Mouse (Mus musculus): ENCODE results near the gene Arhgef33. TPM values are rescaled to one million over a fixed set of nuclear protein-coding genes. Genes with fewer than 3 reads are reported as not detected.
"Not testable (repeated sequence)": the region's sequence is repeated elsewhere in the genome, so short reads cannot be mapped to it uniquely, and the experiment has no call there.

Gene Arhgef33
- total RNA-seq, 2 experiments from 2014 or later: 0.47 TPM

DNA sequence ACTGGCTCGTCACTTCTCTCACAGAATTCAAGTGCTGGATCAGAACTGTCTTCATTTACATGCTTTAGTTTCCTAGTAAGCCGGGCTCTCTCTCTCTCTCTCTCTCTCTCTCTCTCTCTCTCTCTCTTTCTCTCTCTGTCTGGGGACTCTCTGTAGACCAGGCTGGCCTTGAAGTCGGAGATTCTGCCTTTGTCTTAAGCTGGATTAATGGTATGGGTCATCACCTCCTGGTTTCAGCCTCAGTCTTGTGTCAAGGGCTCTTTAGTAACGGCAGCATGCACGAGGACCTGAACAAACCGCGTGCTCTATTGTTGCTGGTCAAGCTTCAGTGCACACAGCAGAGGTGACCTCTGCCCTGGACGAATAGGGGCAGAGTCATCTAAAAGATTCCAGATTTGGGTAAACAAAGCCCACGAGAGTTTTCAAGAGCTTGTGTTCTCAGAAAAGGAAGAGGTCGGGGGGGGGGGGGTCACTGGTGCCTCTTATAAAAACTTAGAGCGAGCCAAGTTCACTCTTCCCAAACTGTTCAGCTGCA, 39.5 kb downstream of the Arhgef33 start:
- no peak for DNase-seq

DNA sequence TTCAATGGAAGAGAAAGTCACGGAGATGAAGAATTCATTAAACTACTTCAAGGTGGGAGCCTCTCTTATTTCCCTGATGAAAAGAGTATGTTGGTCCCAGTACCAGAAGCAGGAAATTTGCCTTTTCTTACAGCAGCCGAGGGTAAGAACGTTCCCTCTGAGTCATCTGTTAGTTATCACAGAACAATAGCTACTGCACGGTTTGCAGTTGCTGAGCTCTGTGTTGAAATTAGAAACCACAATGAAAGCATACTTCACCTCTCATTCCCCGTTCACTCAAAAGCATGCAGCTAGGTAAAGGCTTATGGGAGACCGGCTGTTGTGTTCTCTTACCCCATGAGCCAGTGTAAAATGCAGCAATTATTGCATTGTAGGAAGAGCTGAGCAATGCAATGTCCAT, 40.0 kb downstream of the Arhgef33 start:
- DNase-seq: no peak

DNA sequence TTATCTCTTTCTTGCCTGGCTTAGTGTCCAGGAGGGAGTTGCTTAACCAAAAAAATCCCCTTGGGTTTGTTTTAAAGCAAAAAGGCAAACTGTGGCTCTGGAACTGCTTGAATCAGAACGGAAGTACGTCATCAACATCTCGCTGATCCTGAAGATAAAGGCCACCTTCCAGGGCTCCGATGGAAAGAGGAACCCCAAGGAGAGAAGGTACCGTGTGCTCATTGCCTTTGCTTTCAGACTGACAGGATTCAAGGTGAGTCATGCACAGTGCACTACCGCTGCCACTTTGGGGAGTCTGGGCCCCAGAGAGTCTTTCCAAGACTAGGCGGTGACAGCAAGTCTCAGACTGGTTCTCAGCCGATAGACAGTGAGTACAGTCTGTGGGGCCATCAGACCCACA, 53.0 kb downstream of the Arhgef33 start:
- DNase-seq: no peak

DNA sequence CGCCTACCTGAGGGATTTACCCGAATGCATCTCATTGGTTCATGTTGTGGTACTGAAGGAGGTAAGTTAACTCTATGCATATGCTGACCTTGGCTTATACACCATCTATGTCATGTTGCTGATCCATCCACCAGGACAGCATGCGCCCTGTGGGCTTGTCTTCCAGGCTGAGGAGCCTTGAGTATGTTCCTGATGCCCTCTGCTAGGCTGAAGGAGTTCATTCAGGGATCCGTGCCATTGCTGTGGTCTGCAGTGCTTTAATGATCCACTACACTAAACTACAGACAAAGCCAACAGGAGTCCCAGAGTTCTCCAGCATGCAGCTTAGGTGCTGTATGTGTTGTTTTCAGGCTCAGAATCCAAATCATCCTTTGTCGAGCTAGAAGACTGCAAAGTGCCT, 60.1 kb downstream of the Arhgef33 start:
- peak; percentile 11 for DNase-seq

DNA sequence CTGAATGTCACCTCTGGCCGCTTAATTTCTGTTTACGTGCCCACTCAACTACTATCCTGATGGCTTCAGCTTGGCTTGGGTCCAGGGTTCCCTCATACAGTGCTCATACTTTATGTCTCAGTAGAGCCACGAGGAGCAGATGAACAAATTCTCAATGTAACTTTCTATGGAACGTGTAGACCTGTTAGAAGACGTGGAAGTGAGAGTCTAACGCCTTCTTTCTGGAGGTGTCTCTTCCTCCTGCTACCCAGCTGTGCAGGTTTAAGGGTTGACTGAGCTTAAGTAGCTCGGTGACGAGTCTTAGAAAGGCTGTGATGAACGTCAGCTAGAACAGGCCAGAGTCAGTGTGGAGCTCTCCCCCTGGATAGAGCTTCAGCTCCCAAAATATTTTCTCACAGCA, 61.4 kb downstream of the Arhgef33 start:
- DNase-seq: no peak

DNA sequence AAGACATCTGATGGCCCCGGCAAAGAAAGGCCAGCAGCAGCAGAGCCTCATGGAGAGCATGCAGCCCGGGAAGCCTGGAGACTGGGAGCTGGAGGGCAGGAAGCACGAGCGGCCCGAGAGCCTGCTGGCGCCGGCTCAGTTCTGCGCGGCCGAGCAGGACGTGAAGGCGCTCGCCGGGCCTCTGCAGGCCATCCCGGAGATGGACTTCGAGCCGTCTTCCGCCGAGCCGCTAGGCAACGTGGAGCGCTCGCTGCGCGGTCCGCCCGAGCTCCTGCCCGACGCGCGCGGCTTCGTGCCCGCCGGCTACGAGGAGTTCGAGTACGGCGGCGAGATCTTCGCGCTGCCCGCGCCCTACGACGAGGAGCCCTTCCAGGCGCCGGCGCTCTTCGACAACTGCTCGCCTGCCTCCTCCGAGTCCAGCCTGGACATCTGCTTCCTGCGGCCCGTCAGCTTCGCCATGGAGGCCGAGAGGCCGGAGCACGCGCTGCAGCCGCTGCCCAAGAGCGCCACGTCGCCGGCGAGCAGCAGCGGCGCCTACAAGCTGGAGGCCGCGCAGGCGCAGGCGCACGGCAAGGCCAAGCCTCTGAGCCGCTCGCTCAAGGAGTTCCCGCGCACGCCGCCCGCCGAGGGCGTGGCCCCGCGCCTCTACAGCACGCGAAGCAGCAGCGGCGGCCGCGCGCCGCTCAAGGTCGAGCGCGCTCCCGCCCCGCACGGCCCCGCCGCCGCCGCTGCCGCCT, 66.0 kb downstream of the Arhgef33 start, which contains the start of gene Gm10190:
Gene Gm10190 (minus strand): TSS at position 553 of the 737 bp plus-strand sequence.
- peak; percentile 85 for DNase-seq

DNA sequence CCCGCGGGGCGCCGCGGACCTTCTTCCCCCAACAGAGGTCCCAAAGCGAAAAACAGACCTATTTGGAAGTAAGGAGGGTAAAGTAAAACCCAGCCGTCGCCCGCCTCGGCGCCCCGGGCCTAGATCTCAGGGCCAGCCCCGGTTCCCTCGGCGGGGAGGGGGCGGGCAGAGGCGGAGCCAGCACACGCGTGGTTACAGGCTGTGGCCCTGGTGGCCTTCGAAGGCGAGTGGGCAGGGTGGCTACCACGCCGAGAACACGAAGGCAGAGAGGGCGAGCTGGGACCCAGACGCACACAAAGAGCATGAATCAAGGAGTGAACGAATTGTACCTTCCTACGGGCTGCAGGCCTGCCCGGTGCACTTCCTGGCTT, 66.5 kb downstream of the Arhgef33 start:
- no peak for DNase-seq

DNA sequence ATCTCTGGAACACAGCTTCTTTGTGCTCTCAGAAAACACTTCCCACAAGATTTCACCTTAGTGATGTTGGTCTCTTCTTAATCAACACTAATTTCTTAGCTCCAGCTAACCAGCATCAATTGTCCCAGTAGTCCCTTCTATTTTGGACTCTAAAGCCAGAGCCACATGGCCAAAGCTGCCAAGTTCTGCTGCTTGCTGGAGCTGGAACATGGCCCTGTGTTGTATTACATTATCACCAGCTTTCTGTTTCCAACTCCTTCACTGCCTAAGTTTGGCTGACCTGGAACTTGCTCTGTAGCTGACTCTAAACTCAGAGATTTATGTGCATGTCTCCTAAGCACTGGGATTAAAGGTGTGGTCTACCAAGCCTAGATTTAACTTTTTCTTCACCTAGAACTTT, 71.2 kb downstream of the Arhgef33 start:
- not testable (repeated sequence) for DNase-seq

DNA sequence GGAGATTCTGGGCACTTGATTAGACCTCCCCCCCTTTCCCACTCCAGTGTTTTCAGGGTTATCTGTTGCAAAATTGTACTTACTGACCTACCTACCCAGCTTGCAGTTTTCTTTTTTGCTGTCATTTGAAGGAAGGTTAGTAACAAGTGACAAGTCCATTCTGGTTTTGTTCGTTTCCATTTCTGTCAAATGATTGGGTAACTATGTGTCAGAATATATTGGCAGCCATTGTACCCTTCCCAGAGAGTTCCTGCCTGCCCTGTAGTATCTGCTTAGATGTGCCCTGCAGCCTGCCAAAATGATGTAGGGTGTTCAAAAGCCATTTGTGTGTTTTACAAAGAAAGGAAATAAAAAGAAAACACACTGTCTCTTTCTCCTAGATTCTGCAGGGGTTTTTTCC, 78.5 kb downstream of the Arhgef33 start:
- no peak for DNase-seq

DNA sequence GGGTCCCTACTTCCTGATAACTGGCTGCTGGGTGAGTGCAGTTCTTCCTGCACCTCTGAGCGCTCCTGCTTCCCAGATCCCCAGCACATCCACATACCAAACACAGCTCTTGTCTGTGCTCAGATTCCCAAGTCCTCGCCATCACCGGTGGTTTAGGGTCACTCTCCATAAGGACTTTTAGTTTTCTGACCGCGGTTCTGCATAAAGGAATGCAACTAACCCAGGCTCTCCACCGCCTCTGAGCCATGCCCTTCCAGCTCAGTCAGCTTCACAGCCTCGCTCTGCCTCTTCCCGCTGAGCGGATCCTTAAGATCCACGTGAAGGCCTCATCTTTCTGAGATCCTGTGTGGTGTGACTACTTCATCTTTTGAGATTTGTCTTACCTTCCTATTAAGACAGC, 82.8 kb downstream of the Arhgef33 start:
- DNase-seq: no peak

DNA sequence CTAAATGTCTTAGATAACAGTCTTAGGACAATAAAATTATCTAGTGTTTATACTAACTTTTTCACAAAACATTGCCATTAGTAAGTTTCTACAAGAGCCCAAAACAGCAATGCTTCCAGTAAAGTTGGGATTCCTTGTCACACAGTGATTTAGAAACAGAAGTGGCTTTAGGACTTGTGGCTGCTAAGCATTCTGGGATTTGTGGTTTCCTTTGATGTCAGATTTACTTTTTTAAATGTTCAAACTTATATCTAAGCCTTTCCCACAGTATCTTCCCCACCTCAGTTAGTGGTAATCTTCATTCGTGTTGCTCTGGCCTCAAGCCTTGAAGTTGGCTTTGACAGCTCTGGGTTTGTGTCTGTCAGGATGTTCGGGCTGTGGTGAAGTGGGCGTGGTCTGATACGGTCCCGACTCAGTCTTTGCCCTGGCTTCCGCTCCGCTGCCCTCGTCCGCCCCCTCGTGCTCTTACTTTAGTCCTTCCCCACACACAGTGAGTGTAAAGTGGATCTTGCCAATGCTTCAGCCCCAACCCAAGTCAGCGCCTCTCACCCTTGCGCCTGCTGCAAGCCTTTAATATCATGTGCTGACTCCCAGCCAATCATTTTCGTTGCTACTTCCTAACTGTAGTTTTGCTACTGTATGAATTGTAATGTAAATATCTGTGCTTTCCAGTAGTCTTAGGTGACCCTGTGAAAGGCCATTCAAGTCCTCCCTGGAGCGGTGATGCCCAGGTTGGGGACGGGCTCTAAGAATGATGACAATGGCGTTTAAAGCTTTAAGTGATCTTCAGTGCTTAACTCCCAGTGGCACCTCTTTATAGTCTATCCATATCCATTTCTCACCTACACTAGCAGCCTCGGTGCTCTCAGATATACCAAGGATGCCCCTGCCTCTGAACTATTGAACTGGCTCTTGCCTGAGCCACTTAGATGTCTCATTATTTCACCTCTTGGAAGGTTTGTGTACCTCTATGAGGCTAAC, 84.5 kb downstream of the Arhgef33 start:
- peak; percentile 39 for DNase-seq

DNA sequence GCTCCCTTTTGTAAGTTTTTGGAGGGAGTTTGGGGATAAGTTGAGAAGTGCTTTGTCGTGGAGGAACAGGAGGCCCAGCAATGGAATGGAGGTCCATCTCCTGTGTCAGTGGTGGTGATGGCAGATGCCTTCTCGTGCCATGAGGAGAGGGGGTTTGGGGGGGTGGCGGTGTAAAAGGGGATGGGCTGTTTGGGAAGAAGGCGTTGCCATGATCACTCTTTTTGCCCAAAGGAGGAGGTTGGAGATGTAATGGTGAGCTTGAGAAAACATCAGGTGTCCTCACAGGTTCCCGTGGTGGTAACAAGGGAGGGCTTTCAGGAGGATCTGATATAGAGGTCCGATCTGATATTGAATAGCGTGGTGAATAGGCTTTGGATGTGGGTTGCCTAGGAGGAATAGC, 91.0 kb downstream of the Arhgef33 start:
- no peak for DNase-seq

DNA sequence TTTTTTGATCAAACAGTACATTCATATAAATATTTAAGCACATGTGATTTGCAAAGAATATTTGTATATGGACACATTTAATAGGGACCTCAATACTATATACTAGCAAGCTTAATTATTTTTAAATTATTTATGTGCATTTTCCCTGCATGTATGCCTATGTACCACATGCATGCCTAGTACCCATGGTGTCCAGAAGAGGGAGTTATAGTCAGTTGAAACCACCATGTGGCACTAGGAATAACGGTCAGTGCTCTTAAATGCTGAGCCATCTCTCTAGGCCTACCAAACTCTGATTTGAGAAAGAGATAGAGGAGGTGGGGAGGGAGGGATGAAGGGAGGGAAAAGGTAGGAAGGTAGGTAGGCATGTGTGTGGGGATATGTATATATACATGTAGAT, 104.0 kb downstream of the Arhgef33 start:
- DNase-seq: no peak

DNA sequence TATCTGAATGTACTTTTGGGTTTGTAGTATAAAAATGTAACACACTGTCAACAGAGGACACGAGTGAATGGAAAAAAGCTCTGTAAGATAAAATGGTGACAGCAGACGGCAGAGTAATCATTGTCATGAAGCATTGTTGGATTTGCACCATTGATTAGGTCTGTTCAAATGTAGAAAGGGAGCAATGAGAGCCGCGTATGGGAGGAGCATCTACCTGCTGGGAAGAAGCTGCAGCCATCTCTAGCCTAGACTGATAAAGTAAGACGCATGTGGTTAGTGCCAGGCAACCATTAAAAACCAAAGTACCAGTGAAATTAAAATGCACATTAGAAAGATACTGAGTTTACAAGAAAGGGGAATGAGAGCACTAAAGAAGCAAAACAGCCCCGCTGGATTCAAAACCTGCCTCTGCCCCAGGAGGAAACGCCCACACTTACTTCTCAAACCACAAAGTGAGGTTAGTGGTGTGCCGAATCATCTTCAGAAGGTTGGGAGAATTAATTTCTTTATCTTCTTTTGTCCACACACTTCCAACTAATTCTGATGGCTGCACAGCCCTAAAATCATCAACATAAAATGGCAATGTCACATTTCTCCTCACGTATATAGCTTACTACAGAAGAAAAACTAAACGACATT, 111.5 kb downstream of the Arhgef33 start:
- DNase-seq: no peak

DNA sequence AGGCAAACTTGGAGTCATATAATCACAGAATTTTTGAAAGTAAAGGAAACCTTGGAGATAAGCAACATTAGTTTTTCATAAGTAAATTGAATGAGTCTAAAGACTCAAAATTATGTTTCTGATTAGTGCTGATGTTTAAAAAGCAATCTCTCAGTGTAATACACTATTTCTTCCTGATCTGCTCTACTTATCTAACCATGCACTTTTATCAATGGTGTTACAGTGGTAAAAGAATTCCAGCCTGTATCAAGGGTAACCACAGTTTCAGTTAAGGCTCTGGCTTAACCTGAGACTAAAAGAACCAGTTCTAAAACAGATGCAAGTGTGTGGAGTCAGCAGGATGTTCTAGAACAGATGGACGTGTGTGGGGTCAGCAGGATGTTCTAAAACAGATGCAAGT, 113.8 kb downstream of the Arhgef33 start:
- DNase-seq: no peak

DNA sequence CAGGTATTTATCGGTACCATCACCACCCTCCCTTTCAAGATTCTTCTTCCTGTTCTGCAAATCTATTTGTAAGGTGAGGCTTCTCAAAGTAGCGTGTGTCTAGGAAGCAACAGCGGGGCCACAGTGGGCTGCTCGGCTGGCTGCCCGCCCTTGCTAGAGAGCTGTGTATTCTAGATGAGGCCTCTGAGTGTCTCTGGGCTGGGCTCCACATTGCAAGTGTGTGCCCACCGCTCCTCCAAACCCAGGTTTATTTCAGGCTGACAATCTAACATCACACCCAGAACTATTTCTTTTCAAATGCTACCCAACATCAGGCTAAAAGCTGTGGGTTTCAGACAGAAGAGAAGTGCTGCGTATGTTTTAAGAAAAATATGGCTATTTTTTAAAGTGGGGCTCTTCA, 119.0 kb downstream of the Arhgef33 start:
- no peak for DNase-seq

DNA sequence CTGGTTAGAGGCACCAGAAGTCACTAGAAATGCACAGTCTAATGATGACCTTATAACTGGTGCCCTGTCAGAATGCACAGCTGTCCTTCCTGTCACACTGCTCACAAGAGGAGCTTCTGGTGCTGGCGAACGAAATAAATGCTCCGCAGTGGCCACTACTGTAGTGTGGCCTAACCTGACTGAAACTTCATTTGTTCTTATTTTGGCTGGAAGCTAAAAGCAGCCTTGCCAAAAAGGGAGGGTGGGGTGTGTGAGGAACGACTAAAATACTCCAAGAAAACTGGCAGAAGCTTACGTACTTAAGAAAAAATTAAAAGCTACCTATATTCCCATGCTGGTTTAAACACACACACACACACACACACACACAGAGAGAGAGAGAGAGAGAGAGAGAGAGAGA, 119.7 kb downstream of the Arhgef33 start:
- no peak for DNase-seq

DNA sequence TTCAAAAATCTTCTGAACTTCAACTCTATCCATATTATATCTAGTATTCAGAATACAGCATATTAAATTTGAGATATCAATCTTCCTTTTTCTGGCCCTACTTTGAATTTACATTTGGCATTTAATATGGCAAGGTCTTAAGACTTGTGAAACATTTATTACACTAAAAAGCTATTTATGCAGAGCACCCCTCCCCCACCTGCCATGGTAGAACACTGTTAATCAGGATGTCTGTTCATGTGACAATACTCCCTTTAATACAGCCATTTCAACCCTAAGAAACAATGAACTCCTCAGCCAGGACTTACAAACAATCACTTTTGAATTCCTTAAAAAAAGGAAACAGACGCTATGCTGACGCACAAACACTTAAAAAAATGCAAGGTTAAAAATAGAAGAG, 120.8 kb downstream of the Arhgef33 start:
- DNase-seq: no peak

DNA sequence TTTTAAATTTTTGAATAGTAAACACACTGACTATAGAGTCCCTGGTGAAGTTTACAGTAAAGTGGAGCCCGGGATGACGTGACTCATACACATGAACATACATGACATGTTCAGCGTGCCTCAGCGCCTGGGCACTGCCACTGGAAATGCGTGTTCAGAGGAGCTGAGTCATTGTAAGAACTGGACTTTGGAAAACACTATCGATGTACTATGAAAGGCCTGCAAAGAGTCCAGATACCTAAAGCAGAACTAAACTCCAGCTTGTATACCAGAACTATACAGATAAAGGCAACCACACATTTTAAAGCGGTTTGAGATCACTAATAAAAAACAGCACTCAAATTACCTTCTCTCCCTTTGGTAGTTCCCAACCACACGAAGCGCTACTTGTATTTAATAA, 124.8 kb downstream of the Arhgef33 start:
- no peak for DNase-seq

DNA sequence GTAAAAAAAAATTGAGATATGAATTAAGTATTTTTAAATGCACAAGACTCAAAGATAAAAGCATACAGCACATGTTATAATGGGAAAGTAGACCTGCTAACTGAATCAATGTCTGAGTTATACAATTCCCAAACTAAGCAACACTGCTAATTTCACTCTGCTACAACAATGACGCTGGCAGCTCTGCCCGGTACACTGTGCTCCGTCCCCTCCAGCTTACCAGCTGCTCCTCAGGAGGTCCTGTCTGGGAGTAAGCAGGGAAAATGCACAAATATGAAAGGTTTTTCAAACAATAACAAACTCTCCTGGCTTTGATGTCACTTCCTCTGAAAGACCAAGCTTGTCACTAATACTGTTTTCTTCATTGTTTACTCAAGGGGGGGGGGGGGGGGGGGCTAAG, 127.2 kb downstream of the Arhgef33 start:
- DNase-seq: no peak

DNA sequence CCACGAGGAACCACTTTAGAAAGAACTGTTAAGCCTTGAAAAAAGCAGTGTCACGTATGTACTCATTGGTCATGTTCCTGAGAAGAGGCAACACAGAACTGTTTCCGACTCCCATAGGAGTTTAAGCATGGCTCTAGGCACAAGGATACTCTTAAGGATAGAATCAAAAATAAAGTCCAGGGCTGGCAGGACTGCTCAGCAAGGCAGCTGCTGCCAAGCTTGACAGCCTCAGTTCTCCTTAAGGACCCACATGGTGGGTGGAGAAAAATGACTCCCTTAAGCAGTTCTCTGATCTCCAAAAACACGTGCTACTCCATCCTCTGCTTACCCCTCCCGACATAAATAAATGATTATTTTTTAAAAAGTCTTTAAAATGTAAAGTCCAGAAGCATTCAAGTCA, 128.5 kb downstream of the Arhgef33 start:
- no peak for DNase-seq

DNA sequence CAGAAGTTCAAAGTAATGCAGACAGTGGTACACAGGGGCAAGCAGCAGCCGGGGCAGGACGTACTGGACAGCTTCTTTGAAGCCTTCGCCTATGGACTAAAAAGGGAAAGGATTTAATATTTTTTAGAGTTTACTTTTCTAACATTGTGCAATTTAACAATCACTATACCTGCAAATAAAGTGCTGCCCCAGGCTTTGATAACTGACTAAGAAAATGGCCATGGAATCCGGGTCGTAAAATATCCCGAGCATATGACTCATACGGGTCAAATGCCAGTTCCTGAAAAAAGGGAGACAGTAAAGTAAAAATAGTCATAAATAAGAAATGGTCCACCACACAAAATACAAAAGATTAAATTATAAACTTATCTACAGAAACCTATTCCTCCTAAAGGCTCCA, 138.2 kb downstream of the Arhgef33 start:
- DNase-seq: no peak

DNA sequence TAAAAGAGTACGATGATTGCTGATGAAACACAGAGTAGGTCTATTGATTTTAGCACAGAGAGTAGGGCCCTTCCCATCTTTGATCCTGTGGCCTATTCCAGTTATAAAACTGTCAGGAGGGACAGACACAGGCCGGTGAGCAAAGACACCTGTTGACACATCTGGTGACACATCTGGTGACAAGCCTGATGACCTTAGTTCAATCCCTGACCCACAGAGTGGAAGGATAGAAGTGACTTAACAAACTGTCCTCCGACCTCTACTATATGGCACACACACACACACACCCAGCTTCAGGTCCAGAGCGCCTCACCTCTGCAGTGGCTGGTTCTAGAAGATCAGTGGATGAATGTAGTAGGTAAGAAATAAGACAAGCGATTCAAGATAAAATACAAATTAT, 139.3 kb downstream of the Arhgef33 start:
- no peak for DNase-seq
